Mouse (Mus musculus) lung, postnatal 4 days (tissue): ENCODE measurements around the gene Cngb1.

Experiments
- DNase-seq, 2 experiments: peaks; one replicate each; pipeline ENCODE4 v3.0.0; 2021

Cngb1 gene

DNA sequence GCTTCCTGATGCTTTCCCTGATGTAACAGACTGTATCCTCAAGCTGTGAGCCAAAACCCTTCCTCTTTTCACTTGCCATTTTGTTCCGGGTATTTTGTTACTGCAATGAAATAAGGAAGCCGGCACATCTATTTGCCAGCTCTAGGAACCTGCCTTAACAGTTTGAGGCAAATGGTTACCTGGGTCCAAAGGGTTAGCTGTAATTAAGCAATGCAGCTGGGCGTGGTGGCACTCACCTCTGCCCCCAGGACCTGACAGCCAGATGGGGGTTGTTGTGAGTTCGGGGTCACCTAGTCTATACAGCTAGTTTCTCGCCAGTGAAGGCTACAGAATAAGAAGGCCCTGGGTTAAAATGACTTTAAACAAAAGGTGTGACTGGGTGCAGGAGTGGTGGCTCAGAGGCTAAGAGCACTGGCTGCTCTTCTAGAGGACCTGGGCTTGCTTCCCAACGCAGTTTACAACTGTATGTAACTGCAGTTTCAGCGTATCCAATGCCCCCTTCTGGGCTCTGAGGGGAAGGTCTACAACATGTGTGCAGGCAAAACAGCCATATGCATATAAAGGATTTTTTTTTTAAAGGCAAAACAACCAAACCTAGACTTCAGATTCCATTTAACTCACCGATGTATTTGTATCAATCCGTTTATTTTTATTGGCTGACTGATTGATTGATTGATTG, 114.7 kb downstream of the Cngb1 start:
- no peak for DNase-seq
